ENCODE assay signal across 1 mouse cellular context in the genomic region with DNA sequence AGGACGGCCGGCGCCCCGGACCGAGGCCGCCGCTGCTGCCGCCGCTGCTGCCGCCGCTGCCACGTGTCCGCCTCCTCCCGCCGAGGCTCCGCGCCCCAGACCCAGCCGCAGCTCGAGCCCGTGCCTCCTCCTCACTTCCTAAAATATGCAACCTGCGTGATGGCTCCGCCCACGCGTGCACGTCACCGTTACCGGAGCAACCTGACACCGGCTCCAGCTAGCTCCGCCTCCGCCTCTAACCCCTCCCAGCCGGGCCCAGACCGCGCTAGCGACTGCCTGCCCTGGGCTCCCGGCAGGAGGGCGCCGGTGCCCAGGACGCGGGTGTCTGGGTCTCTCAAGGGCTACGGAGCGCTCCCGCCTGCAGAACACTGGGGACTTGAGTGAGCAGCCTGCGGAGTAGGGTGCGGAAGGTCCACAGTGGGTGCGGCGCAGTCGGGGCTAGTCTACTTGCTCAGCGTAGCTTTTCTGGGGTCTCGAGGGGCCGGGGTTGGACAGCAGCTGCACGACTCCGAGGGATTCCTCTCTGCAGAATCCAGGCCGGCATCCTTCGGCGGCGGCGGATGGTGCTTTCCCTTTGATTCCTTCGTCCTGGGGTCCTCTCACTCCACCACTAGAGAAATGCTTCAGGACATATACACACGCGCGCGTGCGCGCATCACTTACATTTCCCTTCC.
TF ChIP-seq lines count a peak whose summit lies in the region.

A gene (minus strand): TSS at position 135 of the 674 bp plus-strand sequence.

TF ChIP-seq in CH12.LX, 34 proteins besides CTCF, POLR2A, EP300 and RAD21 (continued from another document):
- TF ChIP-seq IRF4 (IDR thresholded peaks at IDR 0.05; ENCODE audit: low read depth, low read length) = peak; percentile 49; the same call in 1 of the 2 replicates
- peak; percentile 96 for TF ChIP-seq ZMIZ1 (IDR thresholded peaks at IDR 0.05; ENCODE audit: low read depth, low read length)
- no peak for TF ChIP-seq ZKSCAN1 (IDR thresholded peaks at IDR 0.05; ENCODE audit: borderline replicate concordance, low read depth, low read length)
- 0 out of 2 replicates have a peak, but pooled peaks have one; percentile 54 for TF ChIP-seq SIN3A (IDR thresholded peaks at IDR 0.05; ENCODE audit: low read length)
- peak; percentile 26; the same call in 1 of the 2 replicates for TF ChIP-seq MAZ (IDR thresholded peaks at IDR 0.05; ENCODE audit: low read depth, low read length)
- peak; percentile 1; the same call in 1 of the 2 replicates for TF ChIP-seq SMC3 (IDR thresholded peaks at IDR 0.05; ENCODE audit: low read depth, low read length)
